ENCODE assay signal across 8 mouse cellular contexts in genomic region chr14:79425979-79426729, GRCm38 (mm10). TPM values are rescaled to one million over a fixed set of nuclear protein-coding genes. Genes with fewer than 3 reads are reported as not detected.
DNase-seq lines count a peak whose midpoint lies in the region; ATAC-seq lines count a peak whose summit lies in the region.

TSS of gene Kbtbd7 (plus strand) at chr14:79426511.

- peak within 1 kb of the TSS; percentile 38 for H3K4me3 ChIP-seq in hindbrain, embryonic 11.5 days (ENCODE audit: low read depth, low read length)

- DNase-seq in Muller cell, postnatal 12 days (ENCODE audit: inconsistent ontology term), result peak; percentile 97
- DNase-seq in cerebellum, adult 9-11 months, result peak; percentile 91
- peak; percentile 88 to 96 for DNase-seq in frontal cortex, adult 2 months (ENCODE audit: extremely low spot score in 1 of 2, low spot score in 1 of 2)
- DNase-seq in hindbrain, embryonic 11.5 days (ENCODE audit: low spot score), result peak; percentile 93
- peak; percentile 87 to 92 for DNase-seq in layer of hippocampus, postnatal 10 days (ENCODE audit: low spot score in 2 of 2)
- DNase-seq in lung, postnatal 10 days, result peak; percentile 97
- peak; percentile 77 for DNase-seq in retina, adult 2 months (ENCODE audit: low read depth, low spot score)
- peak; percentile 91 to 96 for DNase-seq in thymus, postnatal 36 days

- H3K27ac ChIP-seq in hindbrain, embryonic 11.5 days (ENCODE audit: low read depth, low read length), result peak within 1 kb of the TSS; percentile 66

- H3K4me1 ChIP-seq in hindbrain, embryonic 11.5 days (replicated peaks; ENCODE audit: control insufficient read depth, insufficient read depth, low read length), result no peaks in the 10 kb centered on the region

- no peaks in the 10 kb centered on the region for H3K36me3 ChIP-seq in hindbrain, embryonic 11.5 days (ENCODE audit: control insufficient read depth, insufficient read depth, low read length)

- under 1% methylated on average over 42 of the region's 44 CpGs for WGBS in hindbrain, embryonic 11.5 days

- no peaks in the 10 kb centered on the region for H3K27me3 ChIP-seq in hindbrain, embryonic 11.5 days (ENCODE audit: control insufficient read depth, insufficient read depth, low read length)

- ATAC-seq in hindbrain, embryonic 11.5 days (ENCODE audit: low FRiP score), result peak; percentile 98

- H3K9me3 ChIP-seq in hindbrain, embryonic 11.5 days (ENCODE audit: control insufficient read depth, low read length), result peaks cover 3% of the 10 kb centered on the region; the same call in 1 of the 2 replicates

- H3K9ac ChIP-seq in hindbrain, embryonic 11.5 days (ENCODE audit: low read depth, low read length), result peak within 1 kb of the TSS; percentile 56

- peak within 1 kb of the TSS; percentile 43 for H3K4me2 ChIP-seq in hindbrain, embryonic 11.5 days (replicated peaks; ENCODE audit: low read depth, low read length)

RNA-seq across cellular contexts. Expression of gene Kbtbd7, which starts in this region (rescaled TPM):
- polyA plus RNA-seq in frontal cortex, adult 2 months (2012; rRNA removed), result 17.6 and 19.5 TPM in 2 replicates
- 17.6 and 20.4 TPM in 2 replicates for polyA plus RNA-seq in hindbrain, embryonic 11.5 days (2014; fragmentation: Nextera tagmentation; extraction: Ambion mirVana)
- 10 to 100 TPM; 35.5 to 39.9 TPM for total RNA-seq in layer of hippocampus, postnatal 10 days (2021)

Comparison
In these comparisons a context has a peak if more than half of its experiments do, and no peak if none do; other contexts are left out.
1. Peak in every context shown above with its lines: DNase-seq, ATAC-seq, H3K4me3 ChIP-seq and H3K27ac ChIP-seq.